Mouse (Mus musculus) large intestine, adult 2 months (tissue): ENCODE data around the gene Eif2ak2. TPM values are rescaled to one million over a fixed set of nuclear protein-coding genes. Genes with fewer than 3 reads are reported as not detected.

Experiments used
- DNase-seq: peaks from one replicate; pipeline ENCODE4 v3.0.0-alpha.2; 2012; ENCODE audit warnings: low read depth, low spot score
- WGBS: fragments of 180-500 bp; shearing (Covaris S2); methylation state at CpG from one replicate; pipeline ENCODE4 v1.1.7; 2018; 5-methylcytosine and 5-hydroxymethylcytosine counted together
- polyA plus RNA-seq: library from polyadenylated mRNA; depleted of rRNA; stranded (reverse); fragments of >200 nt; gene quantifications from 2 replicates; pipeline ENCODE4 v1.2.3, GENCODE M21; 2012; rRNA removed

The Eif2ak2 gene
- polyA plus RNA-seq, result 3.0 and 10.5 TPM in 2 replicates

- WGBS, result under 1% methylated on average over 28 of the region's 28 CpGs
- peak; percentile 70 for DNase-seq
These were observed at the start of gene Eif2ak2 for GRCm38 (mm10) chr17:78882401-78883112. Gene Eif2ak2, minus strand, starts transcription at chr17:78882573.

GRCm38 (mm10) chr17:78917696-78918095, 35.3 kb upstream of the Eif2ak2 start:
- DNase-seq, result no peak
- WGBS, result 56% methylated on average over 6 of the region's 6 CpGs

- under 1% methylated on average over 11 of the region's 11 CpGs for WGBS
These were observed 34.5 kb upstream of the Eif2ak2 start for GRCm38 (mm10) chr17:78916899-78917298.

GRCm38 (mm10) chr17:78916369-78916813, 34.0 kb upstream of the Eif2ak2 start, which contains the start of gene Cebpzos:
Gene Cebpzos, plus strand, starts transcription at chr17:78916500.
- WGBS, result under 1% methylated on average over 37 of the region's 37 CpGs
- DNase-seq, result peak; percentile 80

More at GRCm38 (mm10) chr17:78916899-78917298, 34.5 kb upstream of the Eif2ak2 start:
- no peak for DNase-seq

GRCm38 (mm10) chr17:78915772-78916171, 33.4 kb upstream of the Eif2ak2 start:
- DNase-seq, result no peak
- 52% methylated on average over 6 of the region's 6 CpGs for WGBS

GRCm38 (mm10) chr17:78913921-78914320, 31.5 kb upstream of the Eif2ak2 start:
- WGBS, result 59% methylated on average over 3 of the region's 3 CpGs
- no peak for DNase-seq

GRCm38 (mm10) chr17:78912861-78913281, 30.5 kb upstream of the Eif2ak2 start:
- WGBS, result 32% methylated on average over 6 of the region's 6 CpGs

GRCm38 (mm10) chr17:78909374-78909773, 27.0 kb upstream of the Eif2ak2 start:
- 31% methylated on average over 2 of the region's 2 CpGs for WGBS
- no peak for DNase-seq

More at GRCm38 (mm10) chr17:78912861-78913281, 30.5 kb upstream of the Eif2ak2 start:
- DNase-seq, result no peak

- no peak for DNase-seq
- WGBS, result 83% methylated on average over 5 of the region's 5 CpGs
These were observed 24.5 kb upstream of the Eif2ak2 start, which contains the start of gene Sult6b1 for GRCm38 (mm10) chr17:78906892-78907291. Gene Sult6b1, minus strand, starts transcription at chr17:78906992.

- 69% methylated on average over 2 of the region's 2 CpGs for WGBS
These were observed 20.8 kb upstream of the Eif2ak2 start for GRCm38 (mm10) chr17:78903158-78903557.

GRCm38 (mm10) chr17:78895394-78895793, 13.0 kb upstream of the Eif2ak2 start:
- 12% methylated on average over 8 of the region's 8 CpGs for WGBS
- no peak for DNase-seq

More at GRCm38 (mm10) chr17:78903158-78903557, 20.8 kb upstream of the Eif2ak2 start:
- DNase-seq, result no peak

- WGBS, result 75% methylated on average over 7 of the region's 7 CpGs
- no peak for DNase-seq
These were observed 12.6 kb upstream of the Eif2ak2 start for GRCm38 (mm10) chr17:78894991-78895390.

GRCm38 (mm10) chr17:78891020-78891419, 8.6 kb upstream of the Eif2ak2 start:
- DNase-seq, result no peak
- 72% methylated on average over 9 of the region's 9 CpGs for WGBS

GRCm38 (mm10) chr17:78889184-78889583, 6.8 kb upstream of the Eif2ak2 start:
- 60% methylated on average over 3 of the region's 3 CpGs for whole genome bisulfite sequencing
- no peak for DNase-seq

GRCm38 (mm10) chr17:78888554-78888953, 6.2 kb upstream of the Eif2ak2 start:
- DNase-seq, result no peak

GRCm38 (mm10) chr17:78885286-78886065, 3.1 kb upstream of the Eif2ak2 start:
- WGBS, result 76% methylated on average over 5 of the region's 5 CpGs
- no peak for DNase-seq

More at GRCm38 (mm10) chr17:78888554-78888953, 6.2 kb upstream of the Eif2ak2 start:
- 87% methylated on average over 4 of the region's 4 CpGs for WGBS

GRCm38 (mm10) chr17:78883291-78883690, 918 bp upstream of the Eif2ak2 start:
- WGBS, result 89% methylated on average over 4 of the region's 4 CpGs
- no peak for DNase-seq

- peak; percentile 14 for DNase-seq
- WGBS, result 3% methylated on average over 6 of the region's 7 CpGs
These were observed 482 bp downstream of the Eif2ak2 start for GRCm38 (mm10) chr17:78881878-78882304.

GRCm38 (mm10) chr17:78873886-78874285, 8.5 kb downstream of the Eif2ak2 start:
- 95% methylated on average over 6 of the region's 6 CpGs for whole genome bisulfite sequencing
- DNase-seq, result no peak

GRCm38 (mm10) chr17:78856243-78856642, 26.1 kb downstream of the Eif2ak2 start:
- DNase-seq, result no peak
- 89% methylated on average over 10 of the region's 10 CpGs for WGBS
